Mouse (Mus musculus) thymus, postnatal 14 days (tissue): ENCODE data around the gene B3gnt6.

Experiments
- DNase-seq: peaks from one replicate; pipeline ENCODE4 v3.0.0; 2021

Gene B3gnt6

DNA sequence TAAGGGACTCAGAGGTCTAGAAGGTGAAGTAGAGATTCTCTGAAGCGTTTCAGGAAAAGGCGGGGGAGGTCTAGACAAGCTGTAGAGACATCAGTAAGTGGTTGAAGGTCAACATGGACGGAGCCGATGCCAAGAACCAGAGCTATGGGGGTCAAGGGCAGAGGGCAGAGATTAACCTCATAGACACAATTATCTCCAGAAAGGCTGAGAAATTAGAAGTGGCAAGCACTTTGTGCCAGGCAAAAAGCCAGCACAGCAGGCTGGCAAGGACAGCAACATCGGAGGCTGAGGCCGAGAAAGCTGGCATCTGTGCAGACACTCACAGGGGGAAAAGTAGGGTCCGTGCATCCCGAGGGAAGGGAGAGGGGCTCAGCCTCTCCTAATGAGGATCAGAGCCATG is 51.5 kb downstream of the B3gnt6 start:
- DNase-seq, result no peak

GRCm38 (mm10) chr7:98146447-98146845 is 52.8 kb downstream of the B3gnt6 start:
- DNase-seq, result no peak

- DNase-seq, result no peak
These were observed 53.3 kb downstream of the B3gnt6 start for GRCm38 (mm10) chr7:98145842-98146446.

GRCm38 (mm10) chr7:98145402-98145801 is 53.9 kb downstream of the B3gnt6 start, which contains the start of gene Omp:
Omp (minus strand) TSS chr7:98145502.
- no peak for DNase-seq

GRCm38 (mm10) chr7:98142648-98143047 is 56.6 kb downstream of the B3gnt6 start:
- no peak for DNase-seq
